Mouse (Mus musculus) liver, adult 2 months (tissue): ENCODE measurements around the gene Spsb3.

Experiments used
- CTCF ChIP-seq: fragments of 200-500 bp; IDR thresholded peaks from 2 replicates; pipeline ENCODE4 v1.5.1; 2011; ENCODE audit warnings: low read depth, low read length, control low read depth
- POLR2A ChIP-seq: fragments of 200-500 bp; IDR thresholded peaks from 2 replicates; pipeline ENCODE4 v1.6.1; 2011; ENCODE audit warnings: low read length, control low read depth; ENCODE audit not compliant: insufficient read depth; ENCODE audit errors: extremely low read depth

- no peak for TF ChIP-seq CTCF
- no peak for TF ChIP-seq POLR2A
Measured at GRCm38 (mm10) chr17:24857831-24858470, 28.5 kb upstream of the Spsb3 start.
